Mouse (Mus musculus) stomach, embryonic 14.5 days (tissue): Measurements from ENCODE around the gene Rbpms2. TPM values are rescaled to one million over a fixed set of nuclear protein-coding genes. Genes with fewer than 3 reads are reported as not detected.
"Not testable (repeated sequence)": the region's sequence is repeated elsewhere in the genome, so short reads cannot be mapped to it uniquely, and the experiment has no call there.

Experiments used
- ATAC-seq: fragments of 200-750 bp; cut with Nextera tagmentation; 2 replicates; pipeline ENCODE4 v1.8.0; 2017; ENCODE audit warnings: low read depth, moderate TSS enrichment; ENCODE audit not compliant: insufficient number of reproducible peaks, insufficient read depth, low FRiP score
- H3K27ac ChIP-seq: fragments of 300-500 bp; sonication (generic); 2 replicates; pipeline ENCODE4 v1.5.1; 2014; ENCODE audit warnings: mild to moderate bottlenecking, low read length, moderate library complexity, mixed read lengths
- H3K27me3 ChIP-seq: fragments of 300-500 bp; sonication (generic); 2 replicates; pipeline ENCODE4 v1.6.1; 2014; ENCODE audit warnings: low read length, control low read depth, mixed read lengths; ENCODE audit not compliant: control insufficient read depth, insufficient read depth
- H3K36me3 ChIP-seq: fragments of 300-500 bp; sonication (generic); 2 replicates; pipeline ENCODE4 v1.6.1; 2014; ENCODE audit warnings: mild to moderate bottlenecking, control low read depth, low read length, moderate library complexity, mixed read lengths; ENCODE audit not compliant: control insufficient read depth, insufficient read depth
- H3K4me1 ChIP-seq: fragments of 300-500 bp; sonication (generic); 2 replicates; pipeline ENCODE4 v1.6.1; 2014; ENCODE audit warnings: low read length, control low read depth, mixed read lengths; ENCODE audit not compliant: control insufficient read depth, insufficient read depth
- H3K4me2 ChIP-seq: fragments of 300-500 bp; sonication (generic); replicated peaks from 2 replicates; pipeline ENCODE4 v1.6.1; 2014; ENCODE audit warnings: low read depth, low read length, control low read depth
- H3K4me3 ChIP-seq: fragments of 300-500 bp; sonication (generic); 2 replicates; pipeline ENCODE4 v1.5.1; 2014; ENCODE audit warnings: low read depth, low read length, control low read depth
- H3K9ac ChIP-seq: fragments of 300-500 bp; sonication (generic); replicated peaks from 2 replicates; pipeline ENCODE4 v1.6.1; 2014; ENCODE audit warnings: low read depth, mild to moderate bottlenecking, control low read depth, low read length, moderate library complexity, mixed read lengths
- H3K9me3 ChIP-seq: fragments of 300-500 bp; sonication (generic); 2 replicates; pipeline ENCODE4 v1.6.1; 2016; ENCODE audit warnings: low read depth, low read length, control low read depth; ENCODE audit not compliant: control insufficient read depth
- WGBS: fragments of 180-500 bp; shearing (Covaris S2); extraction: QIAGEN DNeasy Blood & Tissue Kit; methylation state at CpG from one replicate; pipeline ENCODE4 v1.1.7; 2014; 5-methylcytosine and 5-hydroxymethylcytosine counted together
- polyA plus RNA-seq: library from polyadenylated mRNA; unstranded; fragments of >200 nt; fragmentation: Nextera tagmentation; extraction: Ambion mirVana; gene quantifications from 2 replicates; pipeline ENCODE4 v1.2.1, GENCODE M21; 2014

Gene Rbpms2
- polyA plus RNA-seq, 1 experiment from 2014 or later, result 32.5 TPM

DNA sequence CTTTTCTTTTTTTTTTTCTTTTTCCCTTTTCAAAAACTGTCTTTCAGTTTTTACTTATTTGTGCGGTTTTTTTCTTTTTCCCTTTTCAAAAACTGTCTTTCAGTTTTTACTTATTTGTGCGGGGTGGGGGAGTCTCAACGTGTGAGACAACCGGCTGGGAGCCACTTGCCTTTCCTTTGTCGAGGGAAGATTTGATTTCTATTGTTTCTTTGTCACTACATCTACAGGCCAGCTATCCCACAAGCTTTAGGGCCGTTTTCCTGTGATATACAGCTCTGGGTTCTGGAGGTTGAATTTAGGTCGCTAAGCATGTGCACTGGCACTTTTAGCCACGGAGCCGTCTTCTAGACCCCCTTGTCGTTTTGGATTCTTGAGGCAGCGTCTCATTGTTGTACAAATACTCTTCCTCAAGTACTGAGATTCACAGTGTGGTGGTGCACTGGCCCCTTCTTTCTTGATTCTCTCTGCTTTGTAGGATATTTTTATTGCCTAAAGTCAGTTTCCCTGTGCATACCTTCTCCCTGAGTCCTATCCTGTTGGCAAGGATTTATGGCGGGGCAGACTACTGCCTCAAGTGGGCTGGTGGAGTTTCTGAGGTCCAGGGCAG, 12.1 kb downstream of the Rbpms2 start:
- H3K4me3 ChIP-seq, result no peak overlapping the region
- no peak overlapping the region for H3K27ac ChIP-seq
- no peaks in the 10 kb centered on the region for H3K27me3 ChIP-seq
- 26% methylated on average over 12 of the region's 12 CpGs for WGBS
- no peak overlapping the region for H3K4me2 ChIP-seq
- H3K9me3 ChIP-seq, result no peaks in the 10 kb centered on the region
- H3K36me3 ChIP-seq, result no peaks in the 10 kb centered on the region
- no peak overlapping the region for H3K9ac ChIP-seq
- H3K4me1 ChIP-seq, result peaks cover 7% of the 10 kb centered on the region; the same call in 1 of the 2 replicates
- ATAC-seq, result no peak

DNA sequence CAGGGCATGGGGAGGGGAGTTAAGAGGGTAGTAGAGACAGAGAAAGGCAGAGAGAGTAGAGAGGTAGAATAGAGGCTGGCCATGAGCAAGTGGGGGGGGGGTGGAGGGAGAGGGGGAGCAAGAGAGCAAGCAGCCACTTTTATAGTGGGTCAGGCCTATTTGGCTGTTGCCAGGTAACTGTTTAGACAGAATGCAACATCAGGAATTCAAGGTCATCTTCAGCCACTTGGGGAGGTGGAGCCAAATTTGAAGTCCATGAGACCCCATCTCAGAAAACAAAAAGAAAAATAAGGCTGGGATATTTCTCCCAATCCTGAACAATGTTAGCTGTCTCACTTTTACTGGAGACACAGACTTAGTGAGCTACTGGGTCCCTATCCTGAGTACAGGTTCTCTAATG, 13.1 kb downstream of the Rbpms2 start:
- Histone ChIP-seq H3K4me1 (peaks cover 7% of the 10 kb centered on the region; the same call in 1 of the 2 replicates), H3K4me3 (no peak overlapping the region), H3K27me3 (no peaks in the 10 kb centered on the region), H3K4me2 (no peak overlapping the region), H3K9ac (no peak overlapping the region), H3K27ac (no peak overlapping the region), H3K9me3 (no peaks in the 10 kb centered on the region), H3K36me3 (no peaks in the 10 kb centered on the region)
- ATAC-seq, result no peak

DNA sequence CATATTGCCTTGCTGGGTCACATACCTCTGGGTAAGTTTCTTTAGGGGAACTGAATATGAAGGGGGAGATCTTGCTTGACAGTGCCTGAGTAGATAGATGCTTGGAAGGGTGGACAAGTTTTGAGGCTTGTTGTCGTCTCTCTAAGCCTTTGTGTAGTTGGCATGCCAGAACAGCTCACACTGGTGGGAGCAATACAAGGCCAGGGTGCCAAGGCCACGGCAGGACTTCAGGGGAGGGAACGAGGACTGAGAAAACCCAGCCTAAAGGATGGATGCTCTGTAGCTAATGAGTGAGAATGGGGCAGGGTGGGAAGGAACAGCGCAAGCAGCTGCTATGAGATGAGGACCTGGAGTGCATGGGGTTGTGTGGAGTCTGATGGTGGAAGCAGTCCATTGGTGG, 15.5 kb downstream of the Rbpms2 start:
- Histone ChIP-seq H3K4me3 (no peak overlapping the region), H3K9ac (no peak overlapping the region), H3K9me3 (no peaks in the 10 kb centered on the region), H3K27ac (no peak overlapping the region), H3K4me2 (no peak overlapping the region), H3K4me1 (peaks cover 11% of the 10 kb centered on the region; the same call in 1 of the 2 replicates), H3K36me3 (no peaks in the 10 kb centered on the region), H3K27me3 (no peaks in the 10 kb centered on the region)
- ATAC-seq, result no peak
- WGBS, result 86% methylated on average over 4 of the region's 4 CpGs

DNA sequence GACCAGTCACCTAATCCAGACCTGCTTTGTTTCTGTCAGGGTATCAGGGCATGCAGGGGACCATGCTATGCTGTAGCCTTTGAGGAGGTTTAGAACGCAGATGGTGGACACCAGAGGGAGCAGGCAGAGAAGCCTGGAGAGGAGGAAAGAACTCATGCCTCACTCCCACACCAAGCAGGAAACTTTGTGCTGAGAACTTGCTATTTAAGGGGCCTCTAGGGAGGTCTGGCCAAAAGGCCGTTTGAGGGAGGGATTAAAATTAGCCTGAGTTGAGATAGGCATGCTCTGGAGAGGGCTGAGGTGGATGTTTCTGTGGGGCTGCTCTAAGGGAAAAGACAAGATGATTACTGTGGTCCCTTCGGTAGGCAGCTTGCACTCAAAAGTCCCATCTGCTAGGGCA, 16.5 kb downstream of the Rbpms2 start:
- Histone ChIP-seq H3K36me3 (no peaks in the 10 kb centered on the region), H3K4me1 (peaks cover 15% of the 10 kb centered on the region), H3K4me3 (no peak overlapping the region), H3K9me3 (no peaks in the 10 kb centered on the region), H3K27me3 (no peaks in the 10 kb centered on the region), H3K9ac (no peak overlapping the region), H3K27ac (peak overlapping the region; percentile 16; the same call in 1 of the 2 replicates), H3K4me2 (no peak overlapping the region)
- 33% methylated on average over 3 of the region's 3 CpGs for WGBS
- ATAC-seq, result no peak

DNA sequence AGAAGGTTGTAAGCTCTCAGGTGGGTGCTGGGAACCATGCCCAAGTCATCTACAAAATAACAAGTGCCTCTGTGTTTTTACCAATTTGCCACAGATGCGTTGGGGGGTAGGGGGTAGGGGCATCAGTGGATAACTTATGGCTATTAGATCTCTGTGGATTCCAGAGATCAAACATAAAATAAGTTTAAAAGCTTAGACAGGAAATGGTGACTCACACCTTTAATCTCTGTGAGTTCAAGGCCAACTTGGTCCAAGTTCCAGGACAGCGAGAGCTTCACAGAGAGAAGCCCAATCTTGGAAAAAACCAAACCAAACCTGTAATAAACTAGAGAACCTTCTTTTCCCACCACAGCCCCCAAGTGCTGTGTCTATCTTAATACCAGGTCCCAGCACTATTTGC, 17.3 kb downstream of the Rbpms2 start:
- ATAC-seq, result no peak
- Histone ChIP-seq H3K9ac (no peak overlapping the region), H3K4me3 (no peak overlapping the region), H3K9me3 (no peaks in the 10 kb centered on the region), H3K4me2 (no peak overlapping the region), H3K36me3 (no peaks in the 10 kb centered on the region), H3K27me3 (no peaks in the 10 kb centered on the region), H3K27ac (no peak overlapping the region), H3K4me1 (peaks cover 11% of the 10 kb centered on the region)
- WGBS, result 87% methylated on average over 2 of the region's 2 CpGs

DNA sequence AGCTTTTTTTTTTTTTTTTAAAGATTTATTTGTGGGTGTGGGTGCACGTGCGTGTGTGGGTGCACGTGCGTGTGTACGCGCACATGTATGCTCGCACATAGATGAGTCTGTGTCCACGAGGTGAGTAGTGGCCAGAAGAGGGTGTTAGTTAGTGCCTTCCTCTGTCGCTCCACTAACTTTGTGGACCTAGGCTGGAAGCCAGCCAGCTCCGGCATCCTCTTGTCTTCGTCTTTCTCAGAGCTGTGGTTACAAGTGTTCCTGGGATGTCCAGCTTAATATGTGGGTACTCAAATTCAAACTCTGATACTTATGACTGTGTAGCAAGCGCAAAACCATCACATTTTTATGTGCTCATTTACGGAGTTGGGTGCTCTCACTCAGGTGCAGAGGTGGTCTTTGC, 19.3 kb downstream of the Rbpms2 start:
- Histone ChIP-seq H3K9ac (no peak overlapping the region), H3K9me3 (no peaks in the 10 kb centered on the region), H3K36me3 (no peaks in the 10 kb centered on the region), H3K27me3 (no peaks in the 10 kb centered on the region), H3K27ac (no peak overlapping the region), H3K4me2 (no peak overlapping the region), H3K4me3 (no peak overlapping the region), H3K4me1 (peaks cover 8% of the 10 kb centered on the region)
- 86% methylated on average over 13 of the region's 13 CpGs for WGBS
- no peak for ATAC-seq

DNA sequence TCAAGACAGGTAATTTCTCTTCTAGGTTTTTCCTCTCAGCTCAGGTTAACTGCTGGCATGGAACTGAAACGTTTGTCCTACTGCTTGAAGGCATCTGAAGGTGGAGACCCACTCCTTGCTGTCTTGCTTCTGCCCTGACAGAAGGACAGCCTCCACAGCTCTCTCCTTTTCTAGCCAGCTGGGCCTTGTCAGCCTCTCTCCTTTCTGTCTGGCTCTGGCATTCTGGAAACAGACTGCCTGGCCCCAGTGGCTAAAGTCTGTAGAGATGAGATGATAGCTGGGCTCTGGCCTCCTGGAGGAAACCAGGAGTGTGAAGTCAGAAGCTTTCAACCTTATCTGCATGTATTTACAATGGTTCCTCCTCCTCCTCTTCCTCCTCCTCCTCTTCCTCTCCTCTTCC, 20.5 kb downstream of the Rbpms2 start:
- Histone ChIP-seq H3K4me2 (no peak overlapping the region), H3K27ac (no peak overlapping the region; the same call in 1 of the 2 replicates), H3K36me3 (no peaks in the 10 kb centered on the region), H3K27me3 (no peaks in the 10 kb centered on the region), H3K9ac (no peak overlapping the region), H3K4me1 (peaks cover 8% of the 10 kb centered on the region), H3K9me3 (no peaks in the 10 kb centered on the region), H3K4me3 (no peak overlapping the region)
- ATAC-seq, result no peak
- 19% methylated on average over 1 of the region's 1 CpGs for WGBS

DNA sequence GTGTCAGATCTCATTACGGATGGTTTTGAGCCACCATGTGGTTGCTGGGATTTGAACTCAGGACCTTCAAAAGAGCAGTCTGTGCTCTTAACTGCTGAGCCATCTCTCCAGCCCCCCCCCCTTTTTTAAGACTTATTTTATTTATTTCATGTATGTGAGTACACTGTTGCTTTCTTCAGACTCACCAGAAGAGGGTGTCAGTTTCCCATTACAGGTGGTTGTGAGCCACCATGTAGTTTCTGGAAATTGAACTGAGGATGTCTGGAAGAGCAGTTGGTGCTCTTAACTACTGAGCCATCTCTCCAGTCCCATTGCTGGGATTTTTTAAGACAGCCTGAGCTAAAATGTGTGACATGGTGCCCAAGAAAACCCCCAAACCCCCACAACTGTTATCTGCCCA, 22.5 kb downstream of the Rbpms2 start:
- not testable (repeated sequence) for H3K4me3 ChIP-seq, H3K9ac ChIP-seq, H3K36me3 ChIP-seq, H3K27me3 ChIP-seq, H3K4me1 ChIP-seq, ATAC-seq, H3K27ac ChIP-seq, H3K9me3 ChIP-seq, H3K4me2 ChIP-seq
- WGBS, result 78% methylated on average over 1 of the region's 1 CpGs

DNA sequence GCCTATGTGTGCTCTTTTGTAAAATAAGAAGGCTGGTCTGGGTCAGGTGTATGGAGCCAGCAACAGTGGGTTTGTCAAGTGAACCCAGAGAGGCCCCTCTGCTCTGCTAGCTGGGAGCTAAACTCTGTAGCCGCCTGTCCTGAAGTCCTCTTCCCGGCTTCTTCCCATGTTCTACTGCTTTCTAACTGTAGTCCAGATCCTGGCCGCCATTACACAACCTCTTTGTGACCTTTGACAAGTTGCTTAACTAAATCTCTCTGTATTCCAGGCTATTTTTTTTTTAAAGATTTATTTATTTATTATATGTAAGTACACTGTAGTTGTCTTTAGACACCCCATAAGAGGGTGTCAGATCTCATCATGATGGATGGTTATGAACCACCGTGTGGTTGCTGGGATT, 24.3 kb downstream of the Rbpms2 start:
- Histone ChIP-seq H3K4me1 (peaks cover 8% of the 10 kb centered on the region), H3K4me3 (no peak overlapping the region), H3K9ac (no peak overlapping the region), H3K27ac (no peak overlapping the region), H3K4me2 (no peak overlapping the region), H3K9me3 (no peaks in the 10 kb centered on the region), H3K27me3 (no peaks in the 10 kb centered on the region), H3K36me3 (no peaks in the 10 kb centered on the region)
- 89% methylated on average over 4 of the region's 4 CpGs for WGBS
- ATAC-seq, result no peak
